Mouse (Mus musculus) ovary, adult 18-20 months (tissue): ENCODE results near the gene Aebp1.

ENCODE experiments used
- DNase-seq: peaks from one replicate; pipeline ENCODE4 v3.0.0; 2022; ENCODE audit warnings: low spot score, mixed read lengths

Gene Aebp1

DNA sequence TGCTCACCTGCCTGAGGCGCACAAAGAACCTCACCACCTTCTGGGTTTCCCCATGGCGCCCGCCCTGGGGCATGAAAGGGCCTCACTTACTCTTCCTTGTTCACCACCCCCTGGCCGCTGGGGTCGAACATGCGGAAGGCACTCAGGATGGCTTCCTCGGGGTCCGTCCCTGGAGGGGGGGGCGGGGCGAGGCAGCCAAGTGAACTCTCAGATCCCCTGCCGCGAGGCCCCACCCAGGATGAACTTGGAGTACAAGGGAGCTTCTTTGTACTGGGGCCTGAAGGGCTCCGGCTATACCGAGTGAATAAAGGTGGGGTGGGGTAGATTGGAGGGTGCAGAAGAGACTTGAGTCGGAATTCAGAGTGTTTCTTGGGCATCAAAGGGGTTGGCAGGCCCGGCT lies 35.5 kb downstream of the Aebp1 start:
- DNase-seq, result no peak

DNA sequence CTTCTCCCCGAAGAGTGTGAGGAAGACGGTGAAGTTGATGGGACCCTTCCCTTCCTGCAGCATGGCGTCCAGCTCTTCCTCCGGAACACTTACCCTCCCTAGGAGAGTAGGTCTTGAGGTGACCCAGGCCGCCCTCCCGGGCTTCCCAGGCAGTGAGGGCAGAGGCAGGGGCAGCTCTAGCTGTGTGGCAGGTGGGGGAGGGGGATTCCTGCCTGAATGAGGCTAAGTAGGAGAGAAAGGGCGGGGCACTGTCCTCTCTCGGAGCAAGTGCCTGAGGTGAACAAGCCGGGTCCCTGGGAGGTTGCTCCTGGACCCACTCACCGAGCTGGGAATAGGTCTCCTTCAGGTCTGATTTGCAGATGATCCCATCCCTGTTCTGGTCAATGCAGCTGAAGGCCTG lies 36.1 kb downstream of the Aebp1 start:
- no peak for DNase-seq

DNA sequence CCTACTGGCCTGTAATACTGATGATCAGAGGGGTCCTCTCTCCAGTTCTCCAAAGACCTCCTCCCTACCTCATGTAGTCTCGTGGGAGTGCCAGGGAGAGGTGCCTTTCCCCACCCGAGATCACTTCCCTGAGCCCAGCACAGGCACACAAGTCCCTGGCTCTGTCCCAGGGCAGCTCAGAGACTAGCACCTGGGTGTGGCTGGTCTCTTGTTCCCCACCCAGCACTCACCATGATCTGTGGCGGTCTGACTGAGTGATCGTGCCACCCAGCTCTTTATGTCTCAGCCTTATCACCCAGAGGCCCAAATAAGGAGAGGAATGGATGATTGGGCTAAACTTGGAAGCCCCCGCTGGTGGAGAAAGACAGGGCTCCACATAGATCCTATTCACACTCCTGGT lies 36.8 kb downstream of the Aebp1 start, which contains the start of gene Myl7:
Gene Myl7 (minus strand): TSS at position 252 of the 400 bp plus-strand sequence.
- DNase-seq, result no peak

DNA sequence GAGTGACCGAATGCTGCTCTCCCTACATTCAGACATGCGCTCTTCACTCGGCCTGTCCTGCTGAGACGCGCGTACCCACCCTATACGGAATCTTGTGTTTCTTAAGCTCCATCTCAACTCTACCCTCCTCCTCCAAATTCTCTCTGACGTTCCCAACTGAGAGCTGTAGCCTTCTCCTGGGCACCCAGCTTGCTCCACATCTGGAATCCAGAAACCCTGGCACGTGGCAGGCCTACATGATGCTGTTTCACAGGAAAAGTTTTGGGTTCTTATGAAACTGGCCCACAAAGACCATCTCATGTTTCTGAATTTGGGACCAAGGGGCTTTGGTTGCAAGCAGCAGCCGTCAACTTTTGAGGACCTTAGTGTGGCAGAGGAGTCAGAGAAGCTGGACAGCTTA lies 37.5 kb downstream of the Aebp1 start:
- no peak for DNase-seq

DNA sequence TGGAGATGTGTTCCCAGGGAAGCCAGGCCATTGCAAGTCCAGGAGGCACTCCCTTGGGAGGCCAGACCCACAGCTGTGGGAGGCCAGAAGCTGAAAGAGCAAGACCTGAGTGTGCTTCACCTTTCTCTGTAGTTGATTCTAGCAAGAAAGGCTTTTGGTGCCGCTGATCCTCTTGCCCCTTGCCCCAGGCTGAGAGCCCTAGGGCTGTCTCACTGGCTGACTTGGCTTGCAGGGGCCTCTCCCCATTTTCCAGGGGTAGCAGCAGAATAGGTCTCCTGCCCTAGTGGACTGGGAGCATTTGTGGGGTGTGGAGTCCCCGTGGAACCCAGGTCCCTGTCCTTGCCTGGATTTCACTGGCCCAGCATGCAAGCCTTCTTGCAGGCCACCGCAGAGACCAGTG lies 39.6 kb downstream of the Aebp1 start:
- no peak for DNase-seq

DNA sequence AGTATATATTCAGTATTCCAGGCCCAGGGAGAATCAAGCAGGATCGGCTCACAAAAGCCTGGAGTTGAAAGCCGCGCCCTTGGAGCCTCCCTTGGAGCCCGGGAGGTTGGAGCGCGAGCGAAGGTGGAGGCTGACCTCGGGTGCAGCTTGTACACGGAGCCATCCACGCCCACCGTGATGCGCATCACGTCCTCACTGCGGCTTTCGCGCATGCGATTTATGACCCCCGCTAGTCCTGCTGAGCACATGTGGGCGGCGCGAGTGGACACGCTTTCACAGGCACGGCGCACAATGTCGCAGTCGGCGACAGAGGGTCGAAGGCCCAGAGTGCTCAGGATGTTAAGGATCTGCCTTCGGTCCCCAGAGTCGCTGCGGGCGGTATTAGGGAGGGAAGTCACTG lies 40.2 kb downstream of the Aebp1 start:
- peak; percentile 41 for DNase-seq

DNA sequence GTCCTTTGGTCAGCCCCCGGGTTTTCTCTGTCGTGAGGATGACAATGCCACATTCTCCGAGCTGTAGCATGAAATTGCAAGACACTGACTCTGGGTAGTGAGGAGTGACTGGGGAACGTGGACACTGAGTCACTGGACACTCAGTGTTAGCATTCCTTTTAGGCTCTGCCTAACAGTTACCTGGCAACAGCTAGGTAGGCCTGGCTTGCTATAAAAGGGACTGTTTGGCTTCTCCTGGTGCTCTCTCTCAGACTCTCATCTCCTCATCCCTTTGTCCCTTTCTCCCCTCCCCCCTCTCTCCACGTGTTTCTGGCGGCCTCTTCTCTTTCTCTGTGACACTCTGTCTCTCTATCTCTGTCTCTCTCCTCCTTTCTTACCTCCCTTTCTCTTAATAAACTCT lies 40.6 kb downstream of the Aebp1 start:
- DNase-seq, result no peak

DNA sequence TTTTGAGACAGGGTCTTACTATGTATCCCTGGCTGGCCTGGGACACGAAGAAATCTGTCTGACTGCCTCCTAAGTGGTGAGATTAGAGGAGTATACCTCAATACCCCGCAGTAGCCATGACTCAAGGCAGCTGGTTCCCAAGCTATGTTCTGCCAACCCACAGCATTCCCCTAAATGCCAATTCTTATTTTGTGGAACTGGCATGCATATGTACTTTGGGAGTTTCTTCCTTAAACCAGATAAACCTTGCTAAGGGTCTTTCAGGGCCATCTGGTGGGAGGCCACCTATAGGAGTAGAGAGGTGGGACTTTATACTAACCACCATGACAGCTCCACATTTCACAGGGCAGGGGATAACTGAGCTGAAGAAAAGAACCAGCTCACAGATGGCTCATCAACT lies 42.1 kb downstream of the Aebp1 start:
- no peak for DNase-seq

DNA sequence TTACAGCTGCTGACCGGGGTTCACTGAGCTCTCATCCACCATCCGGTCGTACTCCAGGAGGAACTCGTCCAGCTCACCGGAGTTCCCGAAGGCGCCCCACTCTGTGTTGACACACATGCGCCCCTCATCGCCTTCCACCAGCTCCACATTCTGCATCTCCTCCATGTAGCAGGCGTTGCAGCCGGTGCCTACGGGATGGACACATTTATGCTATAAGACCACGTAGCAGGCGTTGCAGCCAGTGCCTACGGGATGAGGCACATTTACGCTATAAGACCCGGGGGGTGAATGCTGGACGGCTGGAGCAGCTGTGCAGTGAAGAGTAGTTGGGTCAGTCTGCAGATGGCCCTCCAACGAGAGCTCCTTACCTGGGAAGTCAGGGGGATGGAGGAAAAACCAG lies 42.6 kb downstream of the Aebp1 start:
- DNase-seq, result no peak

DNA sequence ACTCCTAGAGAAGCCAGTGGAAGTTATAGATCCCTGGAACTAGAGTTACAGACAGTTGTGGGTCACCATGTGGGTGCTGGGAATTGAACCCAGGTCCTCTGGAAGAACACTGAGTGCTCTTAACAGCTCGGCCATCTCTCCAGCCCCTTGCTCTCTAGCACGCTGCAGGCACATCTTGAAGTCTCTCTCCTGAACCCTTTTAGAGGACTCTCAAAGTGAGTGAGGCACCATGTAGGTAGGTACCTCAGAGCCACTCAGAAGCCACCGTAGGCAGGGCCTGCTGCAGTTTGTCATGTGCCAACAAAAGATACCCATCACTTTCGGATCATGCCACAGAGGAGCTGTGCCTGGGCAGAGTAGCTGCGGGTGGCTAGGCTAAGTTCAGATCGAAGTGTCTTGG lies 43.1 kb downstream of the Aebp1 start:
- no peak for DNase-seq

DNA sequence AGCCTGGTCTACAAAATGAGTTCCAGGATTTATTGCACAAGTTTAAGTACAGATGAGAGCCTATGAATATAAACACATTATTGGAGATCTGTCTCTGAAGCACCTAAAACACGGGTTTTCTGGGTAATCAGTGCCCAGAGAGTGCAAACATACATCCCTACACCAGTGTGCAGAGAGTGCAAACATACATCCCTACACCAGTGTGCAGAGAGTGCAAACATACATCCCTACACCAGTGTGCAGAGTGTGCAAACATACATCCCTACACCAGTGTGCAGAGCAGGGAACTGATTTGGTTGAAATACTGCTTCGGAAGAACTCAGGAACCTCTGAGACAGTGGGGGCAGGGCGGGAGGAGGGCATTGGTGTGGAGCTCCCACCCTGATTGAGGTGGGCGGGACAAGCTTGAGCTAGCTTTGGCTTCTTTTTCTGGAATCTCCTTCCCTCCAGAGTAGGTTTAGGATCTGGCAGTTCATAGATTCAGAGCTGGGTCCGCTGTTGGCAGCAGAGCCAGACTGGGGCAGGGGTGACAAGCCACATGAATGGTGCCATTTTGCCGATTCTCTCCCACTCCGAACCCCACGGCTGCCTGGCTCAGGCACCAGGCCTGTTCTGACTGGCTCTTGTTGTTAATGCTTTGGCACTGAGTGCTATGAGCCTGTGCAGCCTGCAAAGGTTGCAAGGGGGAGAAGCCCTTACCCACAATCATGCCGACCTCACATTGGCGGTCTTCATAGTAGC lies 44.2 kb downstream of the Aebp1 start:
- no peak for DNase-seq

DNA sequence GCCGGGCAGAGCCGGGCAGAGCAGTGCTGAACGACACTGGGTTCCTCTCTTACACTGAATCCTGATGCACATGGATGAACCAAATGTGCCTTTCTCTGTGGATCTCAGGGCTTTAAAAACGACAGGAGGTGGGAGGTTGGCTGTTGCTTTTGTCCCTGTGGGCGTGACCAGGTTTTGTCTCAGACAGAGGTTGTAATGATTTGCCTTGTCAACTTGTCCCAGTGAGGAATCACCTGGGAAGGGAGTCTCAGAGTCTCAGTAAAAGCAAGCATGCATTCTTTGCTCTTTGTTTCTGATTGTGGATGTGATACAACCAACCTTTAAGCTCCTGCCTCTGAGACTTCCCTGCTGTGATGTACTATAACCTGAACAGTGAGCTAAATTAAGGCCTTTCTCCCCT lies 45.3 kb downstream of the Aebp1 start:
- DNase-seq, result no peak

DNA sequence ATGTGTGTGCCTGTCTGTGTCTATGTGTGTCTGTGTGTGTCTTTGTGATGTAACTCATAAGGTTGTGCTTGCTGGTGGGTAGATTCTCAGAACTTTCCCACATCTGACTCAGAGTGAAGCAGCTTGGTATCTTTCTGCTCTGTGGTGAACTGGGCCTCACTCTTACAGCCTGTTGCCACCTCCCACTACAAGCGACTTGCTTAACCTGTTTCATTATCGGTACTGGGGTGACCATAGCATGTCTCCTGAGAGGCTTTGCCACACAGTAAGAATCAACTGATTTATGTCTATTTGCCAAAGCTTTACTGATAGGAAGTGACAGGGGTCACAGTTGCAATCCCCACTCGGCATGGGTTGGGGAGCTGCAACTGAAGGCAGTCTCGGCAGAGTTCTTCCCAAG lies 46.9 kb downstream of the Aebp1 start:
- DNase-seq, result no peak

DNA sequence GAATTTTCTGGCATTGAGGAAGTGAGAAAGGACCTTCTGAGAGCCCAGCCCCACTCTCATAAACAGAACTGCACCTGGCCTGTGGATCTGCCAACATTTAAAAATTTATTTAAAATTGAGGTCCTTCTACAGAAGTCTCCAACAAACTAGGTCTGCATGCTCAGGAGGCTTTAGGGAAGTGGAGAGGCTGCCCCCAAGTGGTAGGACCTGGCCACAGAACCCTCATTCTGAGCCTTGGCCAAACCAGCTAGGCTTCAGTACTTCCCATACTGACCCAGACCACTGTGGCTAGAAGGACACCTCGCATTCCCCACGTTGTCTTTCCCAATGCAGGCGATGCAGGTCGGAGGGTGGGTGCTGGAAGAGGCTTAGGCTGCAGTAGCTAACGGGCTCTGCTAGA lies 50.9 kb downstream of the Aebp1 start:
- DNase-seq, result no peak

DNA sequence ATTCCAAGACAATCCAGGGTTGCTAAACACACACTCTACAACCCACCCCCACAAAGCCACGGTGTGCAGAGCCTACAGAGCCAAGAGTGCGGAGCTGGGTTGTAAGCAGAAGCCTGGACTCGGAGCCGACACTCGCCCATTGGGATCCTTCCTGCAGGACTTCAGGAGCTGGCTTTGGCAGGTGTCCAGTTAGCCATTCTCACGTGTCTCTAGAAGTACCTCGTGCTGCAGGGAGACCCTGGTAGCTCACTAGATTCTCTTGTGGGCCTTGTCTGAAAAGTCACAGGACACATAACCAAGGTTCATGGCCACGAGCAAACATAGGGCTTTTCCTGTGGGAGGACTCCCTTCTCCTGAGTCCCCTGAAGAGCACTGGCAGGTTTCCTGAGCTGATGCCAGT lies 51.5 kb downstream of the Aebp1 start:
- no peak for DNase-seq

DNA sequence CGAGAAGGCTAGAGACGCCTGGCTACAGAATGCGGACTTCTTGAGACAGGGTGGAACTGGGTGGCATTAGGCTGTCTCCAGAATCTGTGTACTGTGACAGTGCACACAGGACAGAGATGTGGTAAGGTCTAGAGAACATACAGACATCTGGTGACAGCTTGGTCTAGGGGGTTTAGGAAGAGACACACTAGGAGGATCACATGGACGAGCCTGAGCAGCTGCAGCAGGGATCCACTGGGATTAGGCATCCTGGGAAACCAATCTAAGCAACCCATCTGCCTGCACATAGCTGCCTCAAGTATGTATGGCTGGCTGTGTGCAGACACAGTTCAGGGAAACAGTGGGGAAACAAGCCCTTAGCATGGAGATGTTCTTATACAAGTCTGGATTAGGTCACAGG lies 52.2 kb downstream of the Aebp1 start:
- DNase-seq, result no peak

DNA sequence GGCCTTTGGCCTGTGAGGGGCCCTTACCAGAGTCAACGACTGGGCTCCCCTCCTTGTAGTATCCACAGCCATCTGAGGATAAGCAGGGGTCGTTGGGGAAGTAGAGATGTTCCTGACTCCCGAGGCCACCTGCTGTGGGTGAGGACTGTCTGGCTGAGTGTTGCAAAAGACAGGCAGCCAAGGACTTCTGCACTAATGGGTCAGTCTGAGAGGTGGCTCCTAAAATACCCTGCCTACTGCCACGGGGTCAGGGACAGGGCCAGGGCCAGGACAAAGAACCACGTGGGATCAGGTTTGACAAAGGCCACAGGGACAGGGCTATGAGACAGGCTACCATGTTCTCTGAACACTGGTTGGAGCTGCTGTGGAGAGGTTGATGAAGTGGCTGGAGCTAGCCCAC lies 53.2 kb downstream of the Aebp1 start:
- no peak for DNase-seq

DNA sequence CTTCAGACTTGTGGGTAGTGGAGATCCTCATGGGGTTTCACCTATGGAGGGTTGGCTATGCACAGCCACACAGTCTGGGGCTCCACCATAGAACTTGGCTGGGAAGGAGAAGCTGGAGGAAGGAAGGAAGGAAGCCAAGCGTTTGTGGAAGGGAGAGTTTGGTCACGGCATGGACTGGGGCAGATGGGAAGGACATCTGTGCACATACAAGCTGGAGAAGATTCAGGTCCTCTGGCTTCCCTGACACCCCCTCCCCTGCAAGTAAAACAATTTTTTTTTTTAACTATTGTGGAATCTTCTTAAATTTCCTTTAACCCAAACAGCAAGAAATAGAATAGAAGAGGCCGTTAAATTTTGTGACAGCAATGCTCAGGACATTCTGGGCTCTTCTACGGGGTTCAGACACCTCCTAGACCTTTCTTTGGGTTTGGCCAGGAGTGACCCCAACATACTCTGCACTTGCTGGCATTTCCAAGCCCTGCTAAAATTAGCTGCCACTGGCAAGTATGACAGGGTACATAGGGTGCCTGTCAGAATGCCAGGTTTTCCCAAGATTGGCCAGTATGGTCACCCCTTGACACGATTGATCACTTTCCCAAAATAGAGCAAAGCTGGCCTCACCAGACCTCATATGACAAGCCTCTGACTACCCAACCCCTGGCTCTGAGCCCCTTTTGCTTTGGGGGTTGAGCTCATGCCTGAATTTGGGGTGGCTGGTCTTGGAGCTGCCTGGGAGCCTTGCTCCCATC lies 53.9 kb downstream of the Aebp1 start:
- no peak for DNase-seq

DNA sequence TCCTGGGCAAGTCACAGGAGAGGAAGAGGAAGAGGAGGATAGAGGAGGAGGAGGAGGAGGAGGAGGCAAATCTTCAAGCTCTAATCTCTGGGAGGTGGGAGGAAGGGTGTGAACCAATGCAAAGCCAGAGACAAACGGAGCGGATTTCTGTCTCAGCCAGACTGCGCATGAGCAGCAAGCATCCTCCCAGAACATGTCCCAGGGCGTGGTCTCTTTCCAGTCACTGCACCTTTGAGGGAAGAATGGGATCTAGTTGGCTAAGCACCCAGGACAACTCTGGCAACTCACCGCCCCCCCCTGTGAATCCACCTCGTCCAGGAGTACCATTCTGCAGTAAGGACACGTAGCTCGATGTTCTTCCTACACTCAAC lies 54.4 kb downstream of the Aebp1 start:
- DNase-seq, result no peak

DNA sequence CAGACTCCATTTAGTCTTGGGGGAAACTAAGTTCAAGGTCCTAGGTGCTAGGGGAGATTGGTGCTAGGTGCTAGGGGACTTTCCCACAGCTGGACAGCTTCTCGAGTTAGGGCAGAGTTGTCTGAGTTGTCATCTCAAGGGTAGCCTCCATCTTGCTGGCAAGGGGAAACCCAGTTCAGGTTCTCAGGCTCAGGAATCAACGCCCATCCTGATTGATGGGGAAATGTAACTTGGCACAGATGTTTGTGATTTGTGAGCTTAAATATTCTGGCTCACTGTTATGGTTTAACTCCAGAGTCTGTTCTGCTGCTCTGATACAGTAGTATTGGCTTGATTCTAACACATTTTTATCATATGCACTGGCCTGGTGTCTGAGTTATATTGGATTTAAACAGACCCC lies 56.4 kb downstream of the Aebp1 start:
- no peak for DNase-seq

DNA sequence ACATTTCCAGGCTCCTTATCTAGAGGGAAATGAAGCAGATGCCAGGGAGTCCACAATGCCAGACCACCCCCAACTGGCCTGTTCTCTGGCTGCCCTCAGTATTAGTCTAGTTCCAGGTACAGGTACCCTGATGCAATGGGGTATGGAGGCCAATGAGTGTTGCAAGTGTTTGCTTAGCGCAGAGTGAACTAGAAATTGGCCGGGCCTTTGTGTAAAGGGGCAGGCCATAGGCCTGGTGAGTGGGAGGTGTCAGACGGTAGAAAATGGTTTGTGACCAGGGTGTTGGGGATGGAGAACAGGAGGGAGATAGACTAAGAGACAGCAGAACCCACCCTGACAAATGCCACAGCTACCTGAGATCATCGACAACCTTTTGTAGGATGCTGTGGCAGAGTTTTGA lies 57.9 kb downstream of the Aebp1 start:
- no peak for DNase-seq

DNA sequence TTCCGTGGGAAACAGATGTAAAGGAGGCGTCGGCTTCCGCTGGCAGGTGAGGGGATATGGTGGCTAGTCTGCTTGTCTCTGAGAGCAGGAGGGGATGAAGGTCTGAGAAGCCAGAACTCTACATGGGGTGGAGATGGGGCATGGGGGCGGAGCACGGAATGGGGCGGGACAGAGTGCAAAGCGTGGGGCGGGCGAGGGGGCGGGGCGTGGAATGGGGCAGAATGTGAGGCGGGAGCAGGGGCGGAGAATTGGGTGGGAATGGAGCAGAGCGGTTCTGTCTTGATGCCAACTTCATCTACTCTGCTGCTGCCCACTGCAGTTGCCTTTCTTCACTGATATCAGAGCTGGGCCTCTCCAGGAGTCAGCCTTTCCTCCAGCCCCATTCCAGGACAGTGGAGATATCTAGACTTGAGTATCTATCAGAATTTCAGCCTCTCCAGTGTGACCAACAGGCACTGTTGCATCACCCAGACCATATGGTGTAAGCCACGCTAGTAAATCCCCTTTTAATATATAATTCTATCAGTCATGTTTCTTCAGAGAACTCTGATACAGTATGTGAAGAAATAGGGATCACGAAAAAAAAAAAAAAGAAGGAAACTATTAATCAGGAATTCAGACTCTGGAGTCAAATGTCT lies 58.7 kb downstream of the Aebp1 start:
- DNase-seq, result no peak
